Mouse (Mus musculus) heart, adult 10 weeks (tissue): ENCODE measurements around the gene Lsm3. TPM values are rescaled to one million over a fixed set of nuclear protein-coding genes. Genes with fewer than 3 reads are reported as not detected.

Experiments used
- polyA plus RNA-seq: library from polyadenylated mRNA; stranded (reverse); fragments of 350-450 nt; fragmentation: Illumina TruSeq; extraction: RNeasy Lipid Tissue Mini Kit (QIAGEN cat#74804); gene quantifications from one replicate; pipeline ENCODE4 v1.2.3, GENCODE M21; 2014; ENCODE audit warnings: low read depth, low replicate concordance

The Lsm3 gene
- polyA plus RNA-seq = 67.9 TPM

GRCm38 (mm10) chr6:91515545-91516449 lies at the start of gene Lsm3, which contains the start of gene Xpc:
Gene Lsm3, plus strand, starts transcription at chr6:91515928.
Gene Xpc, minus strand, starts transcription at chr6:91515888.

GRCm38 (mm10) chr6:91472868-91473804 lies 42.6 kb upstream of the Lsm3 start, which contains the start of the genes Chchd4 and Tmem43:
Gene Chchd4, minus strand, starts transcription at chr6:91473546.
Gene Tmem43, plus strand, starts transcription at chr6:91473703.

Other genes starting within 250 kb of the Lsm3 start
- not detected for gene Wnt7a, start 104.6 kb upstream of the Lsm3 start, polyA plus RNA-seq
- 15.7 TPM for gene Chchd4, start 42.4 kb upstream of the Lsm3 start, polyA plus RNA-seq
- gene Tmem43, start 42.2 kb upstream of the Lsm3 start, polyA plus RNA-seq = 20.8 TPM
- 10.4 TPM for gene Xpc, start within 50 bp of the Lsm3 start, polyA plus RNA-seq
- gene Slc6a6, start 168.1 kb downstream of the Lsm3 start, polyA plus RNA-seq = 48.1 TPM